Mouse (Mus musculus) testis, postnatal 14 days (tissue): ENCODE measurements around the gene Aire.
"Not testable (repeated sequence)": the region's sequence is repeated elsewhere in the genome, so short reads cannot be mapped to it uniquely, and the experiment has no call there.

Experiments
- DNase-seq: peaks from one replicate; pipeline ENCODE4 v3.0.0; 2021; ENCODE audit warnings: low spot score

Aire gene

DNA sequence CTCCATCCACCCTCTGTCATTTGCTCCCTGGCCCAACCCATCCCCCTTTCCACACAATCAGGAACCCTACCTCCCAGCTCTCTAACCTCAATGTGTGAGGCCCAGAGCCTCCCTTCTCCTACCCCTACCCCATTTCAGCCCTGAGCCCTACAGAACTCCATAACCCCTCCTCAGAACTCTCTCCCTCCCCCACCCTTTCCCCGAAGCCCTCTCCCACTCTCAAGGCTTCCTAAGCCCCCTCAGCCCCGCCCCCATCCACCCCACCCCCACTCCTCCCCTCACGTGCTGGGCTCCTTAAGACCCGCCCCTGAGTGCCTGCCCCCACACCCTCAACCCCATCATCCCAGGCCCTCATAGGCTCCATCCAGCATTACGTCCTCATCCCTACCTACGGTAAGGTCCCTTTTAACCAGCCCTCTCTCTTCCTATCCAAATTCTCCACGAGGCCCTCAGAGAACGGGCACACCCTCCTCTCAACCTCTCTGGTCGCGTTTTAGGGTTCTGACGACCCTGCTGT, 6.2 kb upstream of the Aire start:
- DNase-seq: no peak

DNA sequence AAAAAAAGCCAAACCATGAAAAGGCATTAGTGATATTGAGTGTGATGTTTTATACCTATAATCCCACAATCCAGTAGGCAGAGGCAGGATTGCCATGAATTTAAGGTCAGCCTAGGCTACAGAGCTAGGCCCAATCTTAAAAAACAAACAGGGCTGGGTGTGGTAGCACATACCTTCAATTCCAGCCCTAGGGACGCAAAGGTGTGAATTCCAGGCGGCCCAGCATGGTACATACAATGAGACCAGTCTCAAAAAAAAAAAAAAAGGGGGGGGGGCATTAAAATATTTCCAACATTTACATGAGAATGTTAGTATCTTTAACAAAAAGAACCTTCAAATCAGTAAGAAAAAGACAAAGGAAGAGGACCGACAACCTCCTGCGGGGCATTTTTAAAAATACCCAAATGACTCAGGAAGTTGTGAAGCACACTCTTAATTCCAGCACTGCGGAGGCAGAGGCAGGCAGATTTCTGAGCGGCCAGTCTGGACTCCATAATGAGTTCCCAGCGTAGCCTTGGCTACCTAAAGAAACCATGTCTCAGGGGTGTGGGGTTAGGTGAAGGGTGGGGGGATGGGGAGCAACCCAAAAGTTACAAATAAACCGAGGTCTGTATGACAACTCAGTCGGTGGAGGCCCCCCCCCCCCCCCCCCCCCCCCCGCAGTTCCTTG, 4.8 kb upstream of the Aire start:
- no peak for DNase-seq

DNA sequence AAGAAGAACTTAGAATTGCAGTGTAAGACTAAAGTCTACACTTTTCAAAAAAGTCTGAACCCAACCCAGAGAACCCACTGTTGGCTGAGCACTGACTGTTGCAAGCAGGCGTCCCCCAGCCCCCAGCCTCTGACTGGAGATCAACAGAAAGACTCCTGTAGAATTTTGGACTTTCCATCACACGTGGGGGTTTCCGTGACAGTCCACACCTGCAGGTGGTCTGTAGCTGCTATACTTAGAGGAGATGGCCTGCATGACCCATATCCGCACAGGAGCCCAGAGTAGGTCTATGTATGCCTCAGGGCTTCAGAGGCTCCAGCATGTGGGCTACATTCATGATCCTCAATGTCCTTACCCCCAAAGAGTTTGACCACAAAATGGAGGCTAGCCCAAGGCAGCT, 3.0 kb upstream of the Aire start:
- no peak for DNase-seq

DNA sequence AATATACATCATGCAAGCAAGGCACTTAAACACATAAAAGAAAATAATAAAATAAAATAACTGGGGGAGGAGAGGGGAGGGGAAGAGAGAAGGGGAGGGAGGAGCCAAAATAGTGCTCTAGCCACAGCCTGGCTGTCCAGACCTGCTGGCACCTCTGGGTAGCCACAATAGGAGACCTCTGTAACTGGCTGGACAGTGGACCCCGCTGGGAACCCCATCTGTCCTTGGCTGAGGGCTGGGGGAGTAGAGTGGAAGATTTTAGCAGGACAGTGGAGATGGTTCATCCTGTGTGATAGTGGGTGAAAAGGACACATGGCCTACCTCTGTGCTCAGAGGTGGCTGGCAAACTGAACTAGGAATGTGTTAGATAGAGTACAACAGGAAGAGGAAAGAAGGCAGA, 1.1 kb upstream of the Aire start:
- no peak for DNase-seq

DNA sequence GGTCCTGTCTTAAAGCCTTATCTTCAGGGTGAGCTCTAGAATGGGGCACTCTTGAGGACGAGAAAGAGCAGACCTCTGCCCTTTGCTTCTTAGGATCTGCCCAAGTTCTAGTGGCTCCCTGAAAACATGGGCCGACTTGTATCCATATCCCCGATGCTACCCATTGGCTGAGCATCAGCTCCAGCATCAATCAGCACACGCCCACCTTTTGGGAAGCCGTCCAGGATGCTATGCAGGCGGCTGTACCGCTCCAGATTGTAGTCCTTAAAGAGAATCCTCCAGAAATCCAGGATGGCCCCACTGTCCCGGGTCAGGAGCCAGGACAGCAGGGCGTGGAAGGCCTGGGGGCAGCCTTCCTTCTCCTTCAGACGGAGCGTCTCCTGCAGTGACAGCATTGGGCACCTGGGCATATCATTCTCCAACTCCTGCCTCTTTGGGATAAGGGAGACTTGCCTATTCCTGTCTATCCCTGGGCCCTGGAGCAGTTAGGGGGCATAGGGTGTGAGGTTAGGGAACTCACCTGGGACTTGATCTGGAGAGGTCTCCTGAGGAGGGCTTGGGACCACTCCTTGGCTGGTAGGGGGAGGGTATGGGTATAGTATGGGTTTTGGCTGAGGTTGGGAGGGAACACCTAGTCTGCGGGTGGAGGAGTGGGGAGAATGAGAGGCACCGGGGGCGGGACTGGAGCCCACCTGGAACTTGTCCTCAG, 559 bp downstream of the Aire start:
- no peak for DNase-seq

DNA sequence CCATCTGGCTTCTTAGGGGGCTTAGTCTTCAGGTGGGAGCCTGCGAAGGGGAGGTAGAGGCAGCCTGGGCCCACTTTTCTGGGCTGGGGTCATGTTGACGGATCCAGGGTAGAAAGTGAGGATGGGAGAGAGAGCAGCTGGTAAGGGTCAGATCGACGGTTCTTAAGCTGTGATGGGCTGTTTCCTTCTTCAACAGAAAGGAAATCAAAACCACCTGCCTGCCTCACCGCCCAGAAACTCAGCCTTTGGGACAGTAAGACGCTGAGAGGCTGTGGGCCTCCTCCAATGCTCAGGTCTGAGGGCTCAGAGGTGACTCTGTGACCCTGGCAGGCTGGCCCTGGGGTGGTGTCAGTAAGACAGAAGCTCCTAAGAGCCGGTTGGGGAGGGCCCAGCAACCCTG, 1.3 kb downstream of the Aire start:
- no peak for DNase-seq

DNA sequence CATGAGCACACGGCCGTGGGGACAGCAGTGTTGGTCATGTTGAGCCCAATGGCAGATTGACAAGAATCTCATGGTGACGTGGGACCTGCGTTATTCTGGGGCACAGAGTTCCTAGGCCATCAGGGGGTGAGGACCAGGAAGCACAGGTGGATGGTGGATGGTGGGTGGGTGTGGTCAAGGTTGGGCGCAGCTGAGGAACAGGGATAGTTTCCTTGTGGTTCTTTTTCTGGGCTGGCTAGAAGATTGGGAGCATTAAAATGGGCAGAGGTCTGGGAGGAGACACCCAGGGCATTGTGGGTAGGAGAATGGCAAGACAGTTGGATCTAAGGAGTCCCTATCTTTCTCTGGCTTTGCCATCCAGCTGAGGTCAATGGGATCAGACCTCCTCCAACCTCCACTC, 1.8 kb downstream of the Aire start, which contains the start of gene Dnmt3l:
TSS of gene Dnmt3l (plus strand) at position 301 of the 400 bp plus-strand sequence.
- DNase-seq: no peak

DNA sequence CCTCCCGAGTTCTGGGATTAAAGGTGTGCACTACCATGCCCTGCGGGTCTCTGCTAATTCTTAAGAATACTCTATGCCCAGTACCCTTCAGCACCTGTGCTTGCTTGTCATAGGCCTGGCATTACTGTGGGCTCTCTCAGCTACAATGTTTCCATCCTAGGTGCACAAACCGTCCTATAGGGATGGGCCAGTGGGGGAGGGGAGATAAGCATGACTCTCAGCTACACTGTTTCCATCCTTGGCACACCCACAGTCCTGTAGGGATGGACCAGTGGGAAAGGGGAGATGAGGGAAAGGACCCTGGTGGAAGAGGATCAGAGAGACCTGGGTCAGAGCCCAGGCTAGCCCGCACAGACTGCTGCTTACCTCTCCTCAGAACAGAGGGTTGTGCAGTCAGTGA, 6.3 kb downstream of the Aire start:
- DNase-seq: peak; percentile 84

DNA sequence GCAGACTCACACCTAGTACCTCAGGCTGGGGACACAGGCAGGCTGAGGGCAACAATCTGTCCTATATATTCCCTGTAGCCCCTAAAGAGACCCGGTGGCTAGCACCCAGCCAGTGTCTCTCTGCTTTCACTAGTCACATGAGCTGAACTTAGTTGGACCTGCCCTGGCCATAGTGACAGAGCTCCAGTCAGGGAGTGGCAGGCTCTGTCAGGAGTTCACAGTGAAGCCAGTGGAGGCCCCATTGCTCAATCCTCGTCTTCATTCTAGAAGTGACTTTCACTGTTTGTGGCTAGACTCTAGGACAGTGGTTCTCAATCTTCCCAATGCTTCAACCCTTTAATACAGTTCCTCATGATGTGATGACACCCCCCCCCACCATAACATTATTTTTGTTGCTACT, 11.4 kb downstream of the Aire start:
- DNase-seq: no peak

DNA sequence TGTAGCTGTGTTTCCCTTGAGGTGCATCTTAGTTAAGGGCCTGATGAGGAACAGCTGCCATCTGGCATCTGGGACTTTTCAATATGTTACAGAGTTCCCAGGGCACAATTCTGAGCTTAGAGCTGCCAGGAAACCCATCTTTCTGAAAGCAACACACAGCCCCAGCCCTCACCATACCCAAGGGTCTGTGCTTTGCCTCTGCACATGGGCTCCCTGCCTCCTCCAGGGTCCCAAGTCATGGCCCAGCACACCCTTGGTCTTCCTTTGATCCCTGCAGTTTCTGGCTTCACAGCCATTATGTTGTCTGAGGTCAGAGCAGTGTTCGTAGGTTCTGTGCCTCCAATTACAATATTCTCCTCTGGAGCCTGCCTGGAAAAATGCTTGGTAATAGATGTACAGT, 14.3 kb downstream of the Aire start:
- DNase-seq: no peak

DNA sequence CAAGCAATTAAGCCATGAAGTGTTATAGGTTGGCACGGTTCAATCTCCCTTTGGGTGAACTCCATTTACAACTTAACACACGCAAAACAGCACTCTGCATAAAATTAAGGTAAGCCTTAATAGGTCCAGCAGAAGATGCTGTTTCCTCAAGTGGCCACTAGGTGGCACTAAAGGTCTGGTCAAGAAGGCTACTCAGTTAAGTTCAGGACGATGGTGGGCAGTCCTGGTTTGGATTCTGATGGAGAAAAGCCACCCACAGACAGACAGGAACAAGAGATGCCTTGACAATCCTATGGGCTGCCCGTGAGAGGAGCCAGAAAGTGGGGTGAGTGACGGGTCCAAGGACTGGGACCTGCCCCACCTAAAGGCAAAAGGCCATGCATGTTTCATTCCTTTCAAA, 15.3 kb downstream of the Aire start:
- DNase-seq: peak; percentile 61

DNA sequence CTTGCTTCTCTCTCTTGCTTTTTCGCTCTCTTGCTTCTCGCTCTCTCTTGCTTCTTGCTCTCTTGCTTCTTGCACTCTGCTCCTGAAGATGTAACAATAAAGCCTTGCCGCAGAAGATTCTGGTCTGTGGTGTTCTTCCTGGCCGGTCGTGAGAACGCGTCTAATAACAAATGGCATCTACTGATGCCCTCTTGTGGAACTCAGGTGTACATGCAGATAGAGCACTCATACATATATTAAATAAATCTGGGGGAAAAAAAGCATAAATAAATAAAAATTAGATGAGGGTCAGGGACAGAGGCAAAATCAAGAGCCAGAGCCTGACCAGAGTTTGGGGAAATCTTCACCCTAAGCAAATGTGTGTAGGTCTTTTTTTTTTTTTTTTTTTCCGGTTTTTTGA, 18.0 kb downstream of the Aire start:
- not testable (repeated sequence) for DNase-seq

DNA sequence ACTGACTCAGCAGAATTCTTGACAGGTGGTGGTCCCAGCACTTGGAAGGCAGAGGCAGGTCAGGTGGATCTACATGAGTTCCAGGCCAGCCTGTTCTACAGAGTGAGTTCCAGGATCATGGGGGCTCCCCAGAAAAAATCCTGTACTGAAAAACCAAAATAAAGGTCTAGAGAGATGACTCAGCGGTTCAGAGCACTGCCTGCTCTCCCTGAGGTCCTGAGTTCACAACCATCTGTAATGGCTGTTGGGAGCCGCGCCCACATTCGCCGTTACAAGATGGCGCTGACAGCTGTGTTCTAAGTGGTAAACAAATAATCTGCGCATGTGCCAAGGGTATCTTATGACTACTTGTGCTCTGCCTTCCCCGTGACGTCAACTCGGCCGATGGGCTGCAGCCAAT, 23.4 kb downstream of the Aire start:
- not testable (repeated sequence) for DNase-seq

DNA sequence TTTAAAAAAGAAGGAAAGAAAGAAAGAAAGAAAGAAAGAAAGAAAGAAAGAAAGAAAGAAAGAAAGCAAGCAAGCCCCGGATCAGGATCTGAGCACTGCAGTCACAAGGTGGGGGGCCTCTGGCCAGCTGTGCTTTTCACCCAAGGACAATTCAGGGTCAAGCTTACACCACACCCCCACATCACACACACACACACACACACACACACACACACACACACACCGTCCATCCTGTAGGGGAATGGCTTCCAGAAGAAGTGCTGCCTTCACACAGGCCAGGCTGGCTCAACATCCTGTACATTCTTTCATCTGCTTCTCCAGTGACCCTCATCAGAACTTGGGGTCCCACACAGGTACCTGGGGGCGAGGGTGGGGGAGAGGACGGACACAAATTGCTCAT, 24.1 kb downstream of the Aire start:
- DNase-seq: no peak

DNA sequence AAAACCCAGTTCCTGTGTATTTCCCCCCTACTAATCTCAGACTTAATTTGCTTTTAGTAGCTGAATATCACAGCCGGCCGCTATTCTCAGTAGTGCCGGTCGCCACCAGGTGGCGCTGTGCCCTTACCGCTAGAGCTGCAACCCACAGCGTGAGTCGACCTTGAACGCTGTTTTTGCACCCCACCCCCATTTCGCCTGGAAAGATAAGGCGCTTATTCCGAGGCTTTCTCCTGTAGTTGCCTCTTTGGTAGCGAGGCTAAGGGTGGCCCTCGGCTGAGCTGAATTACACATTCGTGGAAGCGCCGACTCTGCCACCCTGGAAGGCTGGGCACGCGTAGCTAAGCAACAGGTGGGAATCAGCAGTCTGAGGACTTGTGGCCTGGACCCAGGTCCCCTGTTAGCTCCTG, 24.6 kb downstream of the Aire start:
- peak; percentile 71 for DNase-seq

DNA sequence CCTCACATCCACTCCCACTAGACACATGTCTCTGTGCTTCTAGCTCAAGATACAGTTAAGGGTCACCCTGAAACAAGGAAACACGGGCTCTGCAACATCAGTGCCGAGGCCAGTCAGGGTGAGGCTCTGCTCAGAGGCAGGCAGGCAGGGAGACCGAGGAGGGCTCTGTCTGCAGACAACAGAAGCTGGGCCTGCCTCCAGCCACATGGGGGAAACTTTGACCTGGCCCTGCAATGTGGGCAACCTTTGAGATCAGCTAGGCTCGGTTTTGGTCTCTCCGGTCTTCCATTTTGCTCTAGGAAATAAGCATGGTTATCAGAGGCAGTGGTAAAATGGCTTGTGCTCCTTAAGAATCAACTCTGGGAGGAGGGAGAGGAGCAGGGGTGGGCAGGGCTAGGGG, 27.0 kb downstream of the Aire start:
- no peak for DNase-seq

DNA sequence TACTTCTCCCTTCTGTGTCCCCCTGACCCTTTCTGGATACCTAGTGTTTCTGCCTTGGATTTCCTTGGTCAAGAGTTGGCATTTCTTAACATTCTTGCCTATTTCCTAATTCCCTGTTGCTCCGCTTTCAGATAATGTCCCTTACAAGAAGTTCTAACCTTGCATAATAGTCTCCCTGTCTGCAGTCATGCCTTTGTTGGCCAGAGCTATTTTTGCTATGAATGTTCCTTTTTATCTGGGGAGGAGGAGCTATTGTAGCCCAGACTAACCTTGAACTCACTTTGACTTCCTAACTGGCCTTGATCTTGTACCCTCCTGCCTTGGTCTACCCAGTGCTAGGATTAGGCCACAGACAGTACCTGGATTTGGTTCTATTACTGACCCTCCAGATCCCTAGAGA, 27.9 kb downstream of the Aire start:
- DNase-seq: peak; percentile 46

DNA sequence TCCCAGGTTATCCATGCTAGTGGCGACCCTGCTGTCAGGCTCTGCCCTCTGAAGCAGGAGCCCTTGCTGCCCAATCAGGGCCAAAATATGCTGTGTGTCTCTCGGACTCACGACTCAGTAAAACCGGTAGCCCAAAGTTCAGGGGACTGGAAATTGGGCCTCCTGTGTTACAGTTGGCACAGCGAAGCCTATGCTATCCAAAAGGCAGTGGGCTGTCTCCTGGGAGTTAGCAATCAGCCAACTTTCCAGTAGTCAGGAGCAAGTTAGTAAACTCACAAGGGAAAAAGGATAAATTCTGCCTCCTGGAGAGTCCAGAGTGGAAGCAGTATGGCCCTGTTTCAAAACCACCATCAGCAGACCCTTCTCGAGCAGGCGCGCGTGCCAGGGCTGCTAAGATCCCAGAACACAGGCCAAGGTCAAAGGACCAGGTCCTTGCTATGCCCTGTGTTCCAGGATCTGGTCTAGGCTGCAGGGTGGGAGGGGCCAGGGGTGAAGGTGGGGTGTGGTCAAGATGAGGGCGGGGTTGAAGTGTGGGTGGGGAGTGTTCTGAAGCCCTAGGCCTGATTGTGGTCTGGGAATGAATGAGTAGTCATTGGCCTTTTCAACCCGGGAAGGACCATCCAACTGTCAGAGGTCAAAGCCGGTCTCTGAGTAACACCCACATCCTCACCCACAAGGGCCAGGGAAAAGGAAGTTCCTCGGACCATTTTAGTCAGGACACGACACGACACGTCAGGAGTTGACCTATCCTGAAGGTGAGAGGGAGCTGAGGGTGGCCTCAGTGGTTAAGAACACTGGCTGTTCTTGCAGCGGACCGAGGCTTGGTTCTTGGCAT, 30.5 kb downstream of the Aire start:
- no peak for DNase-seq

DNA sequence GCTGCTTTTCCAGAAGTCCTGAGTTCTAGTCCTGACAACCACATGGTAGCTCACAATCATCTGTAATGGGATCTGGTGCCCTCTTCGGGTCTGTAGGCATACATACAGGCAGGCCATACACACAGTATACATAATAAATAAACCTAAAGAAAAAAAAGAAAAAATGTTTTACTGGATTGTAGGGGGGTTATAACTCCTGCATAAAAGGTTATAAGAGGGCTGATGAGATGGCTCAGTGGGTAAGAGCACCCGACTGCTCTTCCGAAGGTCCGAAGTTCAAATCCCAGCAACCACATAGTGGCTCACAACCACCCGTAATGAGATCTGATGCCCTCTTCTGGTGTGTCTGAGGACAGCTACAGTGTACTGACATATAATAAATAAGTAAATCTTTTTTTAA, 32.3 kb downstream of the Aire start:
- not testable (repeated sequence) for DNase-seq

DNA sequence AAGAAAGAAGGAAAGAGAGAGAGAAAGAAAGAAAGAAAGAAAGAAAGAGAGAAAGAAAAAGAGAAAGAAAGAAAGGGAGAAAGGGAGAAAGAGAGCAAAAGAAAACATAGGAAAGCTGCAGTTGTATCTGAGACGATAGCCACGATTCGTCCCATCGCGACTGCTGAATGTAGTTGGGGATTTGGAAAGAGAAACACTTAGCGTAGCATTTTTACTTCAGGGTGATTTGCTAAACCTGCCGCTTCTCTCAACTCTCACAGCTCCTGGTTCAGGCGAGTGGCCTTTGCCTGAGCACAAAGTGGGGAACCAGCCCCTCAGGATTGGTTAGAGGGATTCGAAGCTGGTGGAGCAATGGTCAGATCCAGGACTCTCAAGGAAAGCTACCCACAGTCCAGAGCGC, 33.1 kb downstream of the Aire start:
- DNase-seq: no peak

DNA sequence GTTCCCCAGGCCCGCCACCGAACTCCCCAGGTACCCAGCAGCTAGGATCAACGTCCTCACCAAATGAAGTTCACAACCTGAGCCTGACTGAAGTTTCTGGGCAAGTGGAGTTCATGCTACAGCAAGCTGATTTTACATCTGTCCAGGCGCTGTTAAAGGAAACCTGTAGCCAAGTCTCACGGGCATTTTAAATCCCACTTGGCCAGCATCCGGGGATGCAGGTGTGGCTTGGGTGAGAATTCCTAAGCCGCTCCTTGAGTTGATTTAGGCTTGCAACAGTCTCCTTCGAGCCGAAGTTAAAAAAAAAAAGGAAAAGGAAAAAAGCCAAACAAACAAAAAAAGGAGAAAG, 33.5 kb downstream of the Aire start, which contains the start of gene Pfkl:
TSS of gene Pfkl (minus strand) at position 139 of the 349 bp plus-strand sequence.
- DNase-seq: no peak

DNA sequence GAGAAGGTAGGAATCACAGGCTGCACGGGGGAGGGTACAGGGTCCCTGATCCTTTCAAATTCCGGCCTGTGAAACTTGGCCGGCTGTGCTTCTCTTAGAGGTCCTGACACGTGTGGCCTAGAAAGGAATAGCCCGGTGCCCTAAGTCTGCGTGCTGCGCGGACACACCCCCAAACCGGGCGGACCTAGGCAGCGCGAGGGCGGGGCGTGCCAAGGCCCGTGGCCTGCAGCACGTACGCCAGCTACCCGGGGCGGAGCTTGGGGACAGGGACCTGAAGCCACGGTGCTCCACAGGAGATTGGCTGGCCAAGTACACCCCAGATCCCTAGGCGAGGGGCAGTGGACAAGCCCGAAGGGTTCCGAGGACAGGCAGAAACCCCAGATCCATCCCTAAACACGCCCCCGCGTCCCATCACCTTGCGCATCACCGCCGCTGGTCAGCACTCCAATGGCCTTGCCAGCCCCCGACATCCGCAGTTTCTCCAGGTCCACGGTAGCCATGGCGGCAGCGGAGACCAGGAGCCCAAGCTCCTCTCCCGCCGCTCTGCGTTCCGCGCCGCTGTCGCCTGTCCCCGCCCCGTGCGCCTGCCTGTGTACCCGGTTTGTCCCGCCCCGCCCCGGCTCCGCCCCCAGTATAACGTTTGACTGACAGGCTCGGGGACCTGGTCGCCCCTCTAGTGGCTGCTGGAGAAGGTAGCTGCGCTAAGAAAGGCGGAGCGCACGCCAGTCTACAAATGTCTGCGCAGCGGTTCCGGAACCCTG, 34.0 kb downstream of the Aire start:
- peak; percentile 86 for DNase-seq
